Mouse (Mus musculus): Measurements from ENCODE around the gene Cnksr2. TPM values are rescaled to one million over a fixed set of nuclear protein-coding genes. Genes with fewer than 3 reads are reported as not detected.

Cnksr2 gene
- 1.1 and 1.4 TPM in 2 replicates for polyA plus RNA-seq (2015; fragmentation: Nextera tagmentation; extraction: Ambion mirVana)

- peak; percentile 77 for ATAC-seq (ENCODE audit: low read depth)
- Histone ChIP-seq H3K9ac (ENCODE audit: low read length) (peak within 1 kb of the TSS; percentile 56), H3K4me2 (ENCODE audit: low read depth, low read length) (peak within 1 kb of the TSS; percentile 68), H3K4me3 (ENCODE audit: low read length) (peak within 1 kb of the TSS; percentile 54), H3K4me1 (replicated peaks; ENCODE audit: control insufficient read depth, insufficient read depth, low read length) (no peaks in the 10 kb centered on the region), H3K27ac (ENCODE audit: low read length) (no peak within 1 kb of the TSS; the same call in 1 of the 2 replicates), H3K9me3 (ENCODE audit: control insufficient read depth, low read length) (no peaks in the 10 kb centered on the region), H3K36me3 (ENCODE audit: control insufficient read depth, insufficient read depth, low read length) (no peaks in the 10 kb centered on the region), H3K27me3 (ENCODE audit: control insufficient read depth, insufficient read depth, low read depth, low read length) (no peaks in the 10 kb centered on the region)
- WGBS: 21% methylated on average over 41 of the region's 99 CpGs
Measured at GRCm38 (mm10) chrX:158043057-158043843, at the start of gene Cnksr2. Gene Cnksr2 (minus strand): TSS chrX:158043294.

GRCm38 (mm10) chrX:158043844-158044140 is 698 bp upstream of the Cnksr2 start:
- Histone ChIP-seq H3K9me3 (ENCODE audit: control insufficient read depth, low read length) (no peaks in the 10 kb centered on the region), H3K27ac (ENCODE audit: low read length) (no peak overlapping the region), H3K4me2 (ENCODE audit: low read depth, low read length) (peak overlapping the region; percentile 68), H3K4me3 (ENCODE audit: low read length) (peak overlapping the region; percentile 54), H3K4me1 (replicated peaks; ENCODE audit: control insufficient read depth, insufficient read depth, low read length) (no peaks in the 10 kb centered on the region), H3K9ac (ENCODE audit: low read length) (peak overlapping the region; percentile 56; the same call in 1 of the 2 replicates), H3K36me3 (ENCODE audit: control insufficient read depth, insufficient read depth, low read length) (no peaks in the 10 kb centered on the region), H3K27me3 (ENCODE audit: control insufficient read depth, insufficient read depth, low read depth, low read length) (no peaks in the 10 kb centered on the region)
- WGBS: 20% methylated on average over 13 of the region's 13 CpGs
- no peak for ATAC-seq (ENCODE audit: low read depth)

GRCm38 (mm10) chrX:158042255-158043056 is 638 bp downstream of the Cnksr2 start:
- 16% methylated on average over 40 of the region's 62 CpGs for WGBS
- Histone ChIP-seq H3K27me3 (ENCODE audit: control insufficient read depth, insufficient read depth, low read depth, low read length) (no peaks in the 10 kb centered on the region), H3K4me1 (replicated peaks; ENCODE audit: control insufficient read depth, insufficient read depth, low read length) (no peaks in the 10 kb centered on the region), H3K4me2 (ENCODE audit: low read depth, low read length) (peak overlapping the region; percentile 68), H3K9ac (ENCODE audit: low read length) (peak overlapping the region; percentile 56), H3K9me3 (ENCODE audit: control insufficient read depth, low read length) (no peaks in the 10 kb centered on the region), H3K27ac (ENCODE audit: low read length) (no peak overlapping the region), H3K36me3 (ENCODE audit: control insufficient read depth, insufficient read depth, low read length) (no peaks in the 10 kb centered on the region), H3K4me3 (ENCODE audit: low read length) (peak overlapping the region; percentile 54)
- ATAC-seq (ENCODE audit: low read depth): peak; percentile 61

GRCm38 (mm10) chrX:158041703-158042102 is 1.4 kb downstream of the Cnksr2 start:
- Histone ChIP-seq H3K9me3 (ENCODE audit: control insufficient read depth, low read length) (no peaks in the 10 kb centered on the region), H3K36me3 (ENCODE audit: control insufficient read depth, insufficient read depth, low read length) (no peaks in the 10 kb centered on the region), H3K27ac (ENCODE audit: low read length) (no peak overlapping the region), H3K9ac (ENCODE audit: low read length) (peak overlapping the region; percentile 56; the same call in 1 of the 2 replicates), H3K4me2 (ENCODE audit: low read depth, low read length) (peak overlapping the region; percentile 68), H3K27me3 (ENCODE audit: control insufficient read depth, insufficient read depth, low read depth, low read length) (no peaks in the 10 kb centered on the region), H3K4me3 (ENCODE audit: low read length) (peak overlapping the region; percentile 54), H3K4me1 (replicated peaks; ENCODE audit: control insufficient read depth, insufficient read depth, low read length) (no peaks in the 10 kb centered on the region)
- ATAC-seq (ENCODE audit: low read depth): no peak
- WGBS: 21% methylated on average over 7 of the region's 7 CpGs

- H3K4me3 ChIP-seq (ENCODE audit: low read length): no peak overlapping the region
- H3K9me3 ChIP-seq (ENCODE audit: control insufficient read depth, low read length): no peaks in the 10 kb centered on the region
- H3K27ac ChIP-seq (ENCODE audit: low read length): no peak overlapping the region
- no peaks in the 10 kb centered on the region for H3K4me1 ChIP-seq (replicated peaks; ENCODE audit: control insufficient read depth, insufficient read depth, low read length)
- no peaks in the 10 kb centered on the region for H3K36me3 ChIP-seq (ENCODE audit: control insufficient read depth, insufficient read depth, low read length)
- H3K27me3 ChIP-seq (ENCODE audit: control insufficient read depth, insufficient read depth, low read depth, low read length): no peaks in the 10 kb centered on the region
- ATAC-seq (ENCODE audit: low read depth): no peak
- no peak overlapping the region for H3K4me2 ChIP-seq (ENCODE audit: low read depth, low read length)
- H3K9ac ChIP-seq (ENCODE audit: low read length): no peak overlapping the region
Measured at GRCm38 (mm10) chrX:157951698-157952097, 91.4 kb downstream of the Cnksr2 start.

GRCm38 (mm10) chrX:157949256-157949655 is 93.8 kb downstream of the Cnksr2 start:
- 50% methylated on average over 1 of the region's 1 CpGs for WGBS
- Histone ChIP-seq H3K4me3 (ENCODE audit: low read length) (no peak overlapping the region), H3K36me3 (ENCODE audit: control insufficient read depth, insufficient read depth, low read length) (no peaks in the 10 kb centered on the region), H3K4me1 (replicated peaks; ENCODE audit: control insufficient read depth, insufficient read depth, low read length) (no peaks in the 10 kb centered on the region), H3K27ac (ENCODE audit: low read length) (no peak overlapping the region), H3K9me3 (ENCODE audit: control insufficient read depth, low read length) (no peaks in the 10 kb centered on the region), H3K27me3 (ENCODE audit: control insufficient read depth, insufficient read depth, low read depth, low read length) (no peaks in the 10 kb centered on the region), H3K4me2 (ENCODE audit: low read depth, low read length) (no peak overlapping the region), H3K9ac (ENCODE audit: low read length) (no peak overlapping the region)
- ATAC-seq (ENCODE audit: low read depth): no peak

GRCm38 (mm10) chrX:157945121-157945520 is 98.0 kb downstream of the Cnksr2 start:
- ATAC-seq (ENCODE audit: low read depth): no peak
- Histone ChIP-seq H3K9ac (ENCODE audit: low read length) (no peak overlapping the region), H3K9me3 (ENCODE audit: control insufficient read depth, low read length) (no peaks in the 10 kb centered on the region), H3K4me2 (ENCODE audit: low read depth, low read length) (no peak overlapping the region), H3K27me3 (ENCODE audit: control insufficient read depth, insufficient read depth, low read depth, low read length) (no peaks in the 10 kb centered on the region), H3K36me3 (ENCODE audit: control insufficient read depth, insufficient read depth, low read length) (no peaks in the 10 kb centered on the region), H3K4me3 (ENCODE audit: low read length) (no peak overlapping the region), H3K27ac (ENCODE audit: low read length) (no peak overlapping the region), H3K4me1 (replicated peaks; ENCODE audit: control insufficient read depth, insufficient read depth, low read length) (no peaks in the 10 kb centered on the region)
- 77% methylated on average over 5 of the region's 5 CpGs for WGBS

- no peaks in the 10 kb centered on the region for H3K9me3 ChIP-seq (ENCODE audit: control insufficient read depth, low read length)
- ATAC-seq (ENCODE audit: low read depth): no peak
- no peak overlapping the region for H3K27ac ChIP-seq (ENCODE audit: low read length)
- no peak overlapping the region for H3K4me2 ChIP-seq (ENCODE audit: low read depth, low read length)
- 82% methylated on average over 1 of the region's 1 CpGs for WGBS
- no peaks in the 10 kb centered on the region for H3K27me3 ChIP-seq (ENCODE audit: control insufficient read depth, insufficient read depth, low read depth, low read length)
- no peaks in the 10 kb centered on the region for H3K36me3 ChIP-seq (ENCODE audit: control insufficient read depth, insufficient read depth, low read length)
- no peak overlapping the region for H3K4me3 ChIP-seq (ENCODE audit: low read length)
- no peaks in the 10 kb centered on the region for H3K4me1 ChIP-seq (replicated peaks; ENCODE audit: control insufficient read depth, insufficient read depth, low read length)
- no peak overlapping the region for H3K9ac ChIP-seq (ENCODE audit: low read length)
Measured at GRCm38 (mm10) chrX:157936611-157937010, 106.5 kb downstream of the Cnksr2 start.

- Histone ChIP-seq H3K27ac (ENCODE audit: low read length) (no peak overlapping the region), H3K4me3 (ENCODE audit: low read length) (no peak overlapping the region), H3K4me1 (replicated peaks; ENCODE audit: control insufficient read depth, insufficient read depth, low read length) (no peaks in the 10 kb centered on the region), H3K4me2 (ENCODE audit: low read depth, low read length) (no peak overlapping the region), H3K27me3 (ENCODE audit: control insufficient read depth, insufficient read depth, low read depth, low read length) (no peaks in the 10 kb centered on the region), H3K9me3 (ENCODE audit: control insufficient read depth, low read length) (no peaks in the 10 kb centered on the region), H3K36me3 (ENCODE audit: control insufficient read depth, insufficient read depth, low read length) (no peaks in the 10 kb centered on the region), H3K9ac (ENCODE audit: low read length) (no peak overlapping the region)
- WGBS: 70% methylated on average over 3 of the region's 3 CpGs
- ATAC-seq (ENCODE audit: low read depth): no peak
Measured at GRCm38 (mm10) chrX:157920093-157920492, 123.0 kb downstream of the Cnksr2 start.
